Mouse (Mus musculus) stomach, embryonic 15.5 days (tissue): ENCODE data around the gene Gm20425. TPM values are rescaled to one million over a fixed set of nuclear protein-coding genes. Genes with fewer than 3 reads are reported as not detected.

ENCODE experiments used
- ATAC-seq: fragments of 200-750 bp; cut with Nextera tagmentation; 2 replicates; pipeline ENCODE4 v1.8.0; 2017; ENCODE audit warnings: low read depth, moderate number of reproducible peaks, moderate TSS enrichment; ENCODE audit not compliant: insufficient read depth, low FRiP score
- H3K27ac ChIP-seq: fragments of 300-500 bp; sonication (generic); 2 replicates; pipeline ENCODE4 v1.5.1; 2015; ENCODE audit warnings: mild to moderate bottlenecking, inconsistent platforms
- H3K27me3 ChIP-seq: fragments of 300-500 bp; sonication (generic); replicated peaks from 2 replicates; pipeline ENCODE4 v1.6.1; 2015; ENCODE audit warnings: inconsistent platforms
- H3K36me3 ChIP-seq: fragments of 300-500 bp; sonication (generic); 2 replicates; pipeline ENCODE4 v1.6.1; 2015; ENCODE audit warnings: inconsistent platforms
- H3K4me1 ChIP-seq: fragments of 300-500 bp; sonication (generic); 2 replicates; pipeline ENCODE4 v1.6.1; 2015; ENCODE audit warnings: inconsistent platforms
- H3K4me2 ChIP-seq: fragments of 300-500 bp; sonication (generic); 2 replicates; pipeline ENCODE4 v1.6.1; 2015; ENCODE audit warnings: mild to moderate bottlenecking, inconsistent platforms
- H3K4me3 ChIP-seq: fragments of 300-500 bp; sonication (generic); replicated peaks from 2 replicates; pipeline ENCODE4 v1.5.1; 2015; ENCODE audit warnings: inconsistent platforms
- H3K9ac ChIP-seq: fragments of 300-500 bp; sonication (generic); 2 replicates; pipeline ENCODE4 v1.6.1; 2015; ENCODE audit warnings: inconsistent platforms
- H3K9me3 ChIP-seq: fragments of 300-500 bp; sonication (generic); 2 replicates; pipeline ENCODE4 v1.6.1; 2016; ENCODE audit warnings: inconsistent platforms
- WGBS: fragments of 180-500 bp; shearing (Covaris S2); methylation state at CpG from one replicate; pipeline ENCODE4 v1.1.7; 2015; 5-methylcytosine and 5-hydroxymethylcytosine counted together
- polyA plus RNA-seq: library from polyadenylated mRNA; unstranded; fragments of >200 nt; fragmentation: Nextera tagmentation; extraction: Ambion mirVana; gene quantifications from 2 replicates; pipeline ENCODE4 v1.2.1, GENCODE M21; 2015

Gm20425 gene
- polyA plus RNA-seq, 1 experiment from 2014 or later = 5.6 TPM

DNA sequence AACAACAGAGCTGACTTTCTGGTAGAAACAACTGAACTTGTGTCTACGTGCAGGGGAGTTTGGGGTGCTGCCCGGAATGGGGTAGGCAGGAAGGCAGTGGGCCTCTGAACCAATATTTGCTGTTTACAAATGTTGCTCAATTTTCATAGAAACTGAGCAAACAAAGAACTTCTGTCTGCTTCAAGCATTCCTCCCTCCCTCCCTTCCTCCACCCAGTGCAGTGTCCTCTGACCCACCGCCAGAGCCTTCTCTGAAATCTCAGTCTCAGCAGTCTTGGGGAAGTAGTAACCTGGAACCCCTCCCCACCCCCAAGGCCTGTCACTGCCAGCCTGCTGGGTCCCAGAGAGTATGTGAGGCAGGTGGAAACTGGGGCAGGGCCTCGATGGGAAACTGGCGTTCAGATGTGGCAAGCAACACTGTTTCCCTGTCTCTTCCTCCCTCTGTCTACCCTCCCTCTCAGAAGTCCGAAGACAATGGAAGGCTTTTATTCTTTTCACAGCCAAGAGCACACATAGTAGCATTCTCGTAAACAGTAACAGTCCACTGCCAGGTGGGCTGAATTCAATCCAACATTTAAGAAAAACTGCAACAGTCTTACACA, 4.6 kb upstream of the Gm20425 start:
- Histone ChIP-seq H3K4me2 (no peak overlapping the region), H3K4me3 (no peak overlapping the region), H3K9me3 (no peaks in the 10 kb centered on the region), H3K27ac (peak overlapping the region; percentile 31; the same call in 1 of the 2 replicates), H3K27me3 (no peaks in the 10 kb centered on the region), H3K9ac (no peak overlapping the region), H3K36me3 (no peaks in the 10 kb centered on the region), H3K4me1 (peaks cover 3% of the 10 kb centered on the region; the same call in 1 of the 2 replicates)
- peak; percentile 23; the same call in 1 of the 2 replicates for ATAC-seq
- 56% methylated on average over 7 of the region's 7 CpGs for WGBS

DNA sequence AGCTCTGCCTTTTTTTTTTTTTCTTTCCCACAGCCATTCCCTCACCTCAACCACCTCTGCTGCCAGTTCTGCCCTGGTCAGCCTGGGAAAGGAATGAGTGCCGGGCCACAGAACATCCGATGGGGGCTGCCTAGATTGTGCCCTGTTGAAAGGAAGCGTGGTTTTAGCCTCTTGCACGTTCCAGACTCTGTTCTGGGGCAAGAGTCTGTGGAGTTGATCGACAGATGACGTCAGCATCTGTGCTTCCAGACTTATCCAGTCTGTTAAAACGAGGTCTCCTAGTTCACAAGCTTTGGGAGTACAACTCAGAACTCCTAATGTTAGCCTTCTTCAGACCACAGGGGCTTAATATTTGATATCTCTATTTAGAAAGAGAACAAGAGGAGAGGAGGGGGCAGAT, 4.0 kb upstream of the Gm20425 start:
- Histone ChIP-seq H3K4me3 (no peak overlapping the region), H3K27me3 (no peaks in the 10 kb centered on the region), H3K9ac (no peak overlapping the region), H3K4me1 (peaks cover 3% of the 10 kb centered on the region; the same call in 1 of the 2 replicates), H3K4me2 (no peak overlapping the region), H3K27ac (peak overlapping the region; percentile 31; the same call in 1 of the 2 replicates), H3K36me3 (no peaks in the 10 kb centered on the region), H3K9me3 (no peaks in the 10 kb centered on the region)
- no peak for ATAC-seq
- 69% methylated on average over 7 of the region's 7 CpGs for WGBS

DNA sequence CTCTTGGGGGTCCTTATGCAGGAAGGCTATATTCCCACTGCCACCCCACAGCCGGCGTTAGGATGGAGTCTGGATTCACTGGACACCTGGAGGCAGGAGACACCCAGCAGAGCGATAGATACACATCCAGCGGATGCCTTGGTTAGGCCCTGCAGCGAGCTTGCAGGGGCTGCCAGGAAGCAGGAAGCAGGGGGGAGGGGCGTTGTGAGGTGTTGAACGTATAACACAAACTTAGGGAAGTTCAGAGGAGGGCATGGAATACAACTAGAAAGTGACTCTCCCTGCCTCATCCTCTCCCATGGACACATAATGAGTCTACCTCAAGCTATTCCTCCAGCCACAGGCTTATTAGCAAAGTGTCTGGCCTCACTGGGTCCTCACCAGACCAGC, 2.9 kb upstream of the Gm20425 start:
- Histone ChIP-seq H3K36me3 (no peaks in the 10 kb centered on the region), H3K9me3 (no peaks in the 10 kb centered on the region), H3K4me3 (no peak overlapping the region), H3K27me3 (no peaks in the 10 kb centered on the region), H3K27ac (no peak overlapping the region), H3K9ac (no peak overlapping the region), H3K4me2 (no peak overlapping the region), H3K4me1 (peaks cover 3% of the 10 kb centered on the region; the same call in 1 of the 2 replicates)
- 55% methylated on average over 7 of the region's 7 CpGs for WGBS
- ATAC-seq = no peak

DNA sequence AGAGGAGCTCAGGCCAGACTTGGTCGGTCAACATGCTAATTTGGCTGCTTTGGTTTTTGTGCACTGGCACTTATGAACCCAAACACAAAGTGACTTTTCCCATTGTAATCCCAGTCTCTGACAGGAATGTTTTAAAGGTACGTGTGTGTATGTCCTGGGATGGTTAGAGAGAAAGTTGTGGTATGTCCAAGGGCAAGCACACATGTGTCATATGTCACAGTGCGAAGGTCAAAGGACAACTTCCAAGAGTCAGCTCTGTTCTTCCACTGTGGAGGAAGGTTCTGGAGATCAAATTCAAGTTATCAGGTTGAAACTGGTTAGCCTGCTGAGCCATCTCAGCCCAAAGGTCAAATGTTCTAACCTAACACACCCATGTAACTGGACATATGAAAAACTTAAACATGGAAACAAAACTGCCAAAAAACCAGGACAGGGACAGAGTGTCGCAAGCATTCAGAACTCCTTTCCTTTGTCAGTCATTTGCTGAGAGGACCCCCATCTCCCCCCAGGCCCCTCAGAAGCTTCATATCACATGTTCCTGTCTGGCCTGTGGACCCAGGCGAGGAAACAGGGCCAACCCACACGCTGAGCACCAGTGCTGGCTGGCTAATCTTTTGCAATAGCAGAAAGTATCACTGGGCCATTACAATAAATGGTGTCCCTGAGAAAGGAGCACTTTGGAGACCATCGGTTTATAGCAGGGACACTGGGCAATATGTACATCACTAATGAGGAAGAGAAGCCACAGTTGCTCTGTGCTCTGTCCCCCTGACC, 2.3 kb upstream of the Gm20425 start:
- no peak overlapping the region for H3K4me2 ChIP-seq
- no peak overlapping the region for H3K27ac ChIP-seq
- no peaks in the 10 kb centered on the region for H3K9me3 ChIP-seq
- H3K4me1 ChIP-seq = peaks cover 3% of the 10 kb centered on the region; the same call in 1 of the 2 replicates
- no peaks in the 10 kb centered on the region for H3K36me3 ChIP-seq
- H3K4me3 ChIP-seq = no peak overlapping the region
- 84% methylated on average over 7 of the region's 7 CpGs for WGBS
- no peak for ATAC-seq
- H3K9ac ChIP-seq = no peak overlapping the region
- H3K27me3 ChIP-seq = no peaks in the 10 kb centered on the region

DNA sequence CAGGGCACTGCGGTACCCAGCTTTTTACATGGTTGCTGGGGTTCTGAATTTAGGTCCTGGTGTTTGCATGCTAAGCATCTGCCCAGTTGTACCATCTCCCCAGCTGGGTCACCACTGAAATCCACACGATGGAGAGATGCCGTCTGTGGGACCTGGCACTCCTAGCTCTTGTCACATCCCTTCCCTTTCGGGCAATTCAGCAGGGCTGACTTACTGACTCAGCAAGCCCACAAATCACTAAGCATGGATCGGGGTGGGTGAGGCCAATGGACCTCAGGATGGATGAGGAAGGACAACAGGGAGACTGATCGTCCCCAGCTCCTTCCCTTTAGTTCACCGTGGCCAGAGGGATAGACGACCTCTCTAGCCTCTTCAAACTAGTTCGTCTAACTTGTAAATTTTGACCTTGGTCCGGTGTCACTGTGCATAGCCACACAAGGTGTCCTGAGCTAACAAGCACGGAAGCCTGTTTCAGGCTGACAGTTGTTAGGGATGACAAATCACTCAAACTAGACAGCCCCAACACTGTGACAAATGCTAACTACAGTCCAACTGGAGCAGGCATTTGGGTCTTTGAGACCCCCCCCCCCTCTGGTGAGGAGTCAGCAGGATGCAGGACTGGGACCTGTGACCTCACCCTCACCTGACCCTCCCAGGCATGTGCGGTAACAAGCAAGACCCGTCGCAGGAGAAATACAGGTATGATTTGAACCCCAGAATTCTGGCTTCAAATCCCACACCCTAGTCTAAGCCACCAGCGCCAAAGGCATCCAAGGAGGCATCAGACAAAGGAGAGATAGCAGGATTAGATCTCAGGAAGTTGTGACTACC, 855 bp downstream of the Gm20425 start:
- Histone ChIP-seq H3K9ac (no peak overlapping the region), H3K4me2 (no peak overlapping the region), H3K36me3 (no peaks in the 10 kb centered on the region), H3K4me3 (no peak overlapping the region), H3K4me1 (no peaks in the 10 kb centered on the region), H3K9me3 (no peaks in the 10 kb centered on the region), H3K27ac (no peak overlapping the region), H3K27me3 (no peaks in the 10 kb centered on the region)
- WGBS = 74% methylated on average over 15 of the region's 15 CpGs
- ATAC-seq = no peak

DNA sequence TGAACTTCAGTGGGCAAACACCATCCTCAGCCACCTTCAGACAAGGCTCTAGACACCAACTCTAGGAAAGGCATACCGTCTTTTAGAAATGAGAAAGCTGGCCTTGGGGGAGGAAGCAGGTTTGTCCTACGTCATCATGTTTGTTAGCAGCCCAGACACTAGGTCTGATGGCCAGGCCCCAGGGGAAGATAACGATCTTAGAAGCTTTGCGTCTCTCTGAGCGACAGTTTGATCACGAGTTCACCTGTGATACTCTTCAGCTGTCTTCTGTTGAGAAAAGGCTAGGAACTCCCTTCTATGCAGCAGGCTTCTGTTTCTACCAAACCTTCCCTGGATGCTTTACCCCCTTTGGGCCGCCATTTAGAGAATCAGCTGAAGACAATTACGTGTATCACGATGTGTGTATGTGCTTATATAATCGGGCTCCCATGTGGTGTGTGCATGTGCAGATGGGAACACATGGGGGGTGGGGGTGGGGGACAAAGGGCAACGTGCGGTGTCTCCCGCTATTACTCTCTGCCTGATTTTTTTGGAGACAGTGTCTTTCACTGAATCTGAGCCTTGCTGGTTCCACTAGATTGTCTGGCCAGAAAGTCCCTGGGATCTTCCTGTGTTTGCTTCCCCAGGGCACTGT, 1.6 kb downstream of the Gm20425 start:
- no peak for ATAC-seq
- H3K9ac ChIP-seq = no peak overlapping the region
- H3K36me3 ChIP-seq = no peaks in the 10 kb centered on the region
- no peak overlapping the region for H3K4me3 ChIP-seq
- no peaks in the 10 kb centered on the region for H3K9me3 ChIP-seq
- WGBS = 75% methylated on average over 13 of the region's 13 CpGs
- no peak overlapping the region for H3K27ac ChIP-seq
- no peaks in the 10 kb centered on the region for H3K4me1 ChIP-seq
- no peaks in the 10 kb centered on the region for H3K27me3 ChIP-seq
- no peak overlapping the region for H3K4me2 ChIP-seq

DNA sequence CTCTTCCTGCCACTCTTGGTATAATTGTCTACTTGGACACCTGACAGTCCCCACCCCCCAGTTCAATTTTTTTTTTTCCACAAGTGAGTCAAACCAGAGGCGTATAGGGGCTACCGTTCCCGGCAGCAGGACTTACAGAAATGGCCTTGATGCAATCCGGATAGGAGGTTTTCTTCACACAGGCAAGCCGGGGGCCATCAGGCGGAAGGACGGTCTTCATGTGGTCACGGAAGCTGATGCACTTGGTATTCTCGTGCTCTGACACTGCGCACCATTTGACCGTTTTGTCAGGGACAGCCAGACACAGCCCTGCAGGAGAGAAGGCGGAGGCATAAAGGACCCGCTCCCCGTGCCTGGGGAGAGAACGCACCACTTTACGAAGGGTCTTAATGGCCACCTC, 2.3 kb downstream of the Gm20425 start:
- Histone ChIP-seq H3K9me3 (no peaks in the 10 kb centered on the region), H3K4me1 (no peaks in the 10 kb centered on the region), H3K4me2 (no peak overlapping the region), H3K27ac (no peak overlapping the region), H3K9ac (no peak overlapping the region), H3K36me3 (no peaks in the 10 kb centered on the region), H3K27me3 (no peaks in the 10 kb centered on the region), H3K4me3 (no peak overlapping the region)
- WGBS = 90% methylated on average over 16 of the region's 16 CpGs
- no peak for ATAC-seq

DNA sequence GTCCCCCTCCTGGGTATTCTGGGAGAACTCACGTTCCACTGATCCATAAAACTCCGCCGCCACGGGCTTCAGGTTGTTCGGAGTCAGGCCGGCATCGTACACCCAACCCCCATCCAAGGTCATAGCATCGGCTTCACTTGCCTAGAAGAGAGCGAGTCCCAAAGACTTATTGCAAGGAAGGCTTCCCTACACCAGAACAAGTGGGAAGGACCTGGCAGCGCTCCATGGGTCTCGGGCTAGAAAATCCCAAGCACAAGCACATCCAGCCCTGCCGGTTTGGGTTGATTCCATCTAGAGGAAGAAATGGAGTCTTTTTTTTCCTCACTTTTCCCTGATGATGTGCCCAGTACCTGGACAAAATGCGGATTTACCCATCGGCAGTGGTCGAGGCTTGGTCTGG, 3.3 kb downstream of the Gm20425 start:
- no peak for ATAC-seq
- H3K9ac ChIP-seq = no peak overlapping the region
- no peaks in the 10 kb centered on the region for H3K4me1 ChIP-seq
- no peaks in the 10 kb centered on the region for H3K9me3 ChIP-seq
- no peak overlapping the region for H3K4me3 ChIP-seq
- H3K27me3 ChIP-seq = no peaks in the 10 kb centered on the region
- WGBS = 86% methylated on average over 15 of the region's 15 CpGs
- H3K36me3 ChIP-seq = no peaks in the 10 kb centered on the region
- no peak overlapping the region for H3K4me2 ChIP-seq
- no peak overlapping the region for H3K27ac ChIP-seq

DNA sequence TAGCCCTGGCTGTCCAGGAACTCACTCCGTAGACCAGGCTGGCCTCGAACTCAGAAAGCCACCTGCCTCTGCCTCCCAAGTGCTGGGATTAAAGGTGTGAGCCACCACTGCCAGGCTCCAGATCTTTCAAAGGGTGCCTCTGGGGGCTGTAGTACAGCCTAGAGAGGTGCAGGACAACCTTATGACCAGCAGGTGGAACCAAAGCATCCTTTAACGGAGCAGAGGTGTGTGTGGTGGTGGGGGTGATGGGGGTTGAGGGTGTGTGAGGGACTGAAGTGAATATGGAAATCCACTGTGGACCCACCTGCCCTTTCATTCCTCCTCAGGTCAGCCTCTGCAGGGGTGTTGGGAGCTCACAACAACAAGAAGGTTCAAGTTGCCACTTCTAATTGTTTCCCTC, 4.6 kb downstream of the Gm20425 start:
- Histone ChIP-seq H3K36me3 (no peaks in the 10 kb centered on the region), H3K4me2 (no peak overlapping the region), H3K4me3 (no peak overlapping the region), H3K27me3 (no peaks in the 10 kb centered on the region), H3K4me1 (no peaks in the 10 kb centered on the region), H3K27ac (no peak overlapping the region), H3K9ac (no peak overlapping the region), H3K9me3 (no peaks in the 10 kb centered on the region)
- 71% methylated on average over 3 of the region's 3 CpGs for WGBS
- no peak for ATAC-seq

DNA sequence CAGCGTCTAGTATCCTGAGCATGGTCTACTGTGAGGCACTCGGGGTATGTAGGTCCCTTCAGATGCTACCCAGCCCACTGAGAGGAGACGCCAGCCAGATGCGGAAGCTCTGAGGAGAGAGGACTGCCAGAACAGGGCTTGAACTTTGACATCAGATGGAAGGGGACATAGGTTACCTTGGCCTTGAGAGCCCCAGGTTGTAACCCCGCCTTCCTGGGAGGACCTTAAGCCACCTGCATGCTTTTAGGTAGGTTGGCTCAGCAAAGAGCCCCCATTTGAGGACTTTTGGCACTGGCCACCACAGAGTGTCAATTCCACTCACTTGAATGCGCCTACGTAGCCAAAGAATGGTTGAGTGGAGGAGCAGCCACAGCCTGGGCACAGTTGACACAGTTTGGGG, 5.4 kb downstream of the Gm20425 start:
- H3K4me2 ChIP-seq = no peak overlapping the region
- H3K9me3 ChIP-seq = no peaks in the 10 kb centered on the region
- H3K4me3 ChIP-seq = no peak overlapping the region
- no peaks in the 10 kb centered on the region for H3K4me1 ChIP-seq
- no peaks in the 10 kb centered on the region for H3K27me3 ChIP-seq
- ATAC-seq = no peak
- H3K36me3 ChIP-seq = no peaks in the 10 kb centered on the region
- no peak overlapping the region for H3K27ac ChIP-seq
- 91% methylated on average over 7 of the region's 7 CpGs for WGBS
- no peak overlapping the region for H3K9ac ChIP-seq

DNA sequence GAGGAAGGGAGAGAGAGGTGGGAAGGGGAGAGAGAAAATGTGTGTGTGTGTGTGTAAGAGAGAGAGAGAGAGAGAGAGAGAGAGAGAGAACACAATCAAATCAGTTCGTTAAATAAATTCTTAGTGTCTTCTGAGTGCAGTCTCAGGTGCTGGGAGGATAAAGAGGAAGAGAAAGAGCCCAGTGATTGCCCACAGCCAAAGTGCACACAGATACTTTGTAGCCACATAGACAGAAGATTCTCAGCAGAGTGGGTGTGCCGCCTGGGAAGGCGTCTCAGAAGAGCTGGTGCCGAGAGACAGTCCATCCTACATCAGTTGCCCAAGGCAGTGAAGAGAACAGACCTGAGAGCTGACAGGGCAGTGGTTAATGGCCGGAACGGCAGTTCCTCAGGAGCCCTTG, 15.8 kb downstream of the Gm20425 start:
- 75% methylated on average over 6 of the region's 6 CpGs for WGBS
- Histone ChIP-seq H3K9ac (no peak overlapping the region), H3K27me3 (no peaks in the 10 kb centered on the region), H3K9me3 (no peaks in the 10 kb centered on the region), H3K4me1 (no peaks in the 10 kb centered on the region), H3K27ac (no peak overlapping the region), H3K36me3 (no peaks in the 10 kb centered on the region), H3K4me2 (no peak overlapping the region), H3K4me3 (no peak overlapping the region)
- no peak for ATAC-seq
